Mouse (Mus musculus): Measurements from ENCODE around the gene Vipr2. TPM values are rescaled to one million over a fixed set of nuclear protein-coding genes. Genes with fewer than 3 reads are reported as not detected.

The Vipr2 gene
- polyA plus RNA-seq, 1 experiment from 2014 or later = 17.1 TPM

GRCm38 (mm10) chr12:116115781-116116180 lies 38.3 kb downstream of the Vipr2 start:
- no peak overlapping the region for H3K4me3 ChIP-seq (ENCODE audit: low read depth, low read length)
- no peak overlapping the region for H3K9ac ChIP-seq (replicated peaks; ENCODE audit: low read depth, low read length)
- 82% methylated on average over 2 of the region's 2 CpGs for WGBS
- H3K9me3 ChIP-seq (ENCODE audit: control insufficient read depth, low read depth, low read length) = no peaks in the 10 kb centered on the region
- H3K27me3 ChIP-seq (ENCODE audit: control insufficient read depth, insufficient read depth, low read length) = no peaks in the 10 kb centered on the region
- no peaks in the 10 kb centered on the region for H3K4me1 ChIP-seq (ENCODE audit: control insufficient read depth, insufficient read depth, low read length)
- ATAC-seq (ENCODE audit: insufficient number of reproducible peaks, insufficient read depth, low FRiP score, low read depth) = no peak
- H3K36me3 ChIP-seq (ENCODE audit: control insufficient read depth, insufficient read depth, low read length) = no peaks in the 10 kb centered on the region
- H3K27ac ChIP-seq (ENCODE audit: low read length) = no peak overlapping the region
- H3K4me2 ChIP-seq (replicated peaks; ENCODE audit: low read depth, low read length) = no peak overlapping the region

- H3K36me3 ChIP-seq (ENCODE audit: control insufficient read depth, insufficient read depth, low read length) = no peaks in the 10 kb centered on the region
- 86% methylated on average over 5 of the region's 5 CpGs for WGBS
- no peaks in the 10 kb centered on the region for H3K4me1 ChIP-seq (ENCODE audit: control insufficient read depth, insufficient read depth, low read length)
- ATAC-seq (ENCODE audit: insufficient number of reproducible peaks, insufficient read depth, low FRiP score, low read depth) = no peak
- H3K9me3 ChIP-seq (ENCODE audit: control insufficient read depth, low read depth, low read length) = no peaks in the 10 kb centered on the region
- no peak overlapping the region for H3K4me2 ChIP-seq (replicated peaks; ENCODE audit: low read depth, low read length)
- H3K9ac ChIP-seq (replicated peaks; ENCODE audit: low read depth, low read length) = no peak overlapping the region
- no peaks in the 10 kb centered on the region for H3K27me3 ChIP-seq (ENCODE audit: control insufficient read depth, insufficient read depth, low read length)
- H3K4me3 ChIP-seq (ENCODE audit: low read depth, low read length) = no peak overlapping the region
- no peak overlapping the region for H3K27ac ChIP-seq (ENCODE audit: low read length)
Observed at GRCm38 (mm10) chr12:116116455-116116854, 38.9 kb downstream of the Vipr2 start.

- H3K36me3 ChIP-seq (ENCODE audit: control insufficient read depth, insufficient read depth, low read length) = no peaks in the 10 kb centered on the region
- no peak overlapping the region for H3K27ac ChIP-seq (ENCODE audit: low read length)
- 62% methylated on average over 5 of the region's 5 CpGs for WGBS
- H3K27me3 ChIP-seq (ENCODE audit: control insufficient read depth, insufficient read depth, low read length) = no peaks in the 10 kb centered on the region
- H3K9ac ChIP-seq (replicated peaks; ENCODE audit: low read depth, low read length) = no peak overlapping the region
- H3K9me3 ChIP-seq (ENCODE audit: control insufficient read depth, low read depth, low read length) = no peaks in the 10 kb centered on the region
- no peak overlapping the region for H3K4me3 ChIP-seq (ENCODE audit: low read depth, low read length)
- peak; percentile 69; the same call in 1 of the 2 replicates for ATAC-seq (ENCODE audit: insufficient number of reproducible peaks, insufficient read depth, low FRiP score, low read depth)
- H3K4me1 ChIP-seq (ENCODE audit: control insufficient read depth, insufficient read depth, low read length) = no peaks in the 10 kb centered on the region
- H3K4me2 ChIP-seq (replicated peaks; ENCODE audit: low read depth, low read length) = no peak overlapping the region
Observed at GRCm38 (mm10) chr12:116117352-116117929, 39.9 kb downstream of the Vipr2 start.

- Histone ChIP-seq H3K27ac (ENCODE audit: low read length) (no peak overlapping the region), H3K4me2 (replicated peaks; ENCODE audit: low read depth, low read length) (no peak overlapping the region), H3K4me1 (ENCODE audit: control insufficient read depth, insufficient read depth, low read length) (no peaks in the 10 kb centered on the region), H3K36me3 (ENCODE audit: control insufficient read depth, insufficient read depth, low read length) (0 out of 2 replicates have a peak, but pooled peaks cover 2% of the 10 kb centered on the region), H3K4me3 (ENCODE audit: low read depth, low read length) (no peak overlapping the region), H3K9ac (replicated peaks; ENCODE audit: low read depth, low read length) (no peak overlapping the region), H3K27me3 (ENCODE audit: control insufficient read depth, insufficient read depth, low read length) (no peaks in the 10 kb centered on the region), H3K9me3 (ENCODE audit: control insufficient read depth, low read depth, low read length) (no peaks in the 10 kb centered on the region)
- 85% methylated on average over 3 of the region's 3 CpGs for WGBS
- ATAC-seq (ENCODE audit: insufficient number of reproducible peaks, insufficient read depth, low FRiP score, low read depth) = no peak
Observed at GRCm38 (mm10) chr12:116119001-116119400, 41.5 kb downstream of the Vipr2 start.

- H3K4me3 ChIP-seq (ENCODE audit: low read depth, low read length) = no peak overlapping the region
- H3K9ac ChIP-seq (replicated peaks; ENCODE audit: low read depth, low read length) = no peak overlapping the region
- no peaks in the 10 kb centered on the region for H3K4me1 ChIP-seq (ENCODE audit: control insufficient read depth, insufficient read depth, low read length)
- WGBS = 77% methylated on average over 3 of the region's 3 CpGs
- no peaks in the 10 kb centered on the region for H3K9me3 ChIP-seq (ENCODE audit: control insufficient read depth, low read depth, low read length)
- no peak for ATAC-seq (ENCODE audit: insufficient number of reproducible peaks, insufficient read depth, low FRiP score, low read depth)
- H3K27ac ChIP-seq (ENCODE audit: low read length) = no peak overlapping the region
- H3K27me3 ChIP-seq (ENCODE audit: control insufficient read depth, insufficient read depth, low read length) = no peaks in the 10 kb centered on the region
- H3K4me2 ChIP-seq (replicated peaks; ENCODE audit: low read depth, low read length) = no peak overlapping the region
- 0 out of 2 replicates have a peak, but pooled peaks cover 2% of the 10 kb centered on the region for H3K36me3 ChIP-seq (ENCODE audit: control insufficient read depth, insufficient read depth, low read length)
Observed at GRCm38 (mm10) chr12:116123786-116124185, 46.3 kb downstream of the Vipr2 start.

- Histone ChIP-seq H3K9ac (replicated peaks; ENCODE audit: low read depth, low read length) (no peak overlapping the region), H3K9me3 (ENCODE audit: control insufficient read depth, low read depth, low read length) (no peaks in the 10 kb centered on the region), H3K27ac (ENCODE audit: low read length) (no peak overlapping the region; the same call in 1 of the 2 replicates), H3K4me2 (replicated peaks; ENCODE audit: low read depth, low read length) (no peak overlapping the region), H3K36me3 (ENCODE audit: control insufficient read depth, insufficient read depth, low read length) (no peaks in the 10 kb centered on the region), H3K4me1 (ENCODE audit: control insufficient read depth, insufficient read depth, low read length) (no peaks in the 10 kb centered on the region), H3K4me3 (ENCODE audit: low read depth, low read length) (no peak overlapping the region), H3K27me3 (ENCODE audit: control insufficient read depth, insufficient read depth, low read length) (no peaks in the 10 kb centered on the region)
- no peak for ATAC-seq (ENCODE audit: insufficient number of reproducible peaks, insufficient read depth, low FRiP score, low read depth)
- WGBS = 85% methylated on average over 7 of the region's 7 CpGs
Observed at GRCm38 (mm10) chr12:116130936-116131335, 53.4 kb downstream of the Vipr2 start.

GRCm38 (mm10) chr12:116132909-116133308 lies 55.4 kb downstream of the Vipr2 start:
- Histone ChIP-seq H3K27ac (ENCODE audit: low read length) (no peak overlapping the region), H3K4me2 (replicated peaks; ENCODE audit: low read depth, low read length) (no peak overlapping the region), H3K36me3 (ENCODE audit: control insufficient read depth, insufficient read depth, low read length) (no peaks in the 10 kb centered on the region), H3K27me3 (ENCODE audit: control insufficient read depth, insufficient read depth, low read length) (no peaks in the 10 kb centered on the region), H3K9ac (replicated peaks; ENCODE audit: low read depth, low read length) (no peak overlapping the region), H3K4me1 (ENCODE audit: control insufficient read depth, insufficient read depth, low read length) (no peaks in the 10 kb centered on the region), H3K9me3 (ENCODE audit: control insufficient read depth, low read depth, low read length) (no peaks in the 10 kb centered on the region), H3K4me3 (ENCODE audit: low read depth, low read length) (no peak overlapping the region)
- no peak for ATAC-seq (ENCODE audit: insufficient number of reproducible peaks, insufficient read depth, low FRiP score, low read depth)
- WGBS = 86% methylated on average over 5 of the region's 5 CpGs

GRCm38 (mm10) chr12:116135906-116136305 lies 58.4 kb downstream of the Vipr2 start:
- WGBS = 88% methylated on average over 4 of the region's 4 CpGs
- H3K9me3 ChIP-seq (ENCODE audit: control insufficient read depth, low read depth, low read length) = no peaks in the 10 kb centered on the region
- no peaks in the 10 kb centered on the region for H3K27me3 ChIP-seq (ENCODE audit: control insufficient read depth, insufficient read depth, low read length)
- H3K4me2 ChIP-seq (replicated peaks; ENCODE audit: low read depth, low read length) = no peak overlapping the region
- H3K4me1 ChIP-seq (ENCODE audit: control insufficient read depth, insufficient read depth, low read length) = no peaks in the 10 kb centered on the region
- no peak overlapping the region for H3K4me3 ChIP-seq (ENCODE audit: low read depth, low read length)
- H3K9ac ChIP-seq (replicated peaks; ENCODE audit: low read depth, low read length) = no peak overlapping the region
- ATAC-seq (ENCODE audit: insufficient number of reproducible peaks, insufficient read depth, low FRiP score, low read depth) = no peak
- H3K27ac ChIP-seq (ENCODE audit: low read length) = no peak overlapping the region
- no peaks in the 10 kb centered on the region for H3K36me3 ChIP-seq (ENCODE audit: control insufficient read depth, insufficient read depth, low read length)
